Mouse (Mus musculus): ENCODE measurements around the gene Lsm7. TPM values are rescaled to one million over a fixed set of nuclear protein-coding genes. Genes with fewer than 3 reads are reported as not detected.

Lsm7 gene
- polyA plus RNA-seq (2011; ENCODE audit: insufficient read depth, insufficient read length, low replicate concordance, missing spikeins), result 114 and 136 TPM in 2 replicates

GRCm38 (mm10) chr10:80854913-80855748, at the start of gene Lsm7, which contains the start of gene Sppl2b:
Gene Lsm7 (minus strand): TSS chr10:80855209.
Gene Sppl2b (plus strand): TSS chr10:80855275.
- under 1% methylated on average over 81 of the region's 81 CpGs for WGBS
- Histone ChIP-seq H3K4me1 (ENCODE audit: control insufficient read depth, insufficient read depth, low read length) (peaks cover 6% of the 10 kb centered on the region), H3K27ac (ENCODE audit: control insufficient read depth, insufficient read depth, low read depth, low read length, poor library complexity) (peak within 1 kb of the TSS; percentile 97), H3K4me3 (replicated peaks; ENCODE audit: control insufficient read depth, low read depth, low read length) (peak within 1 kb of the TSS; percentile 98)
- TF ChIP-seq POLR2A (IDR thresholded peaks at IDR 0.05; ENCODE audit: borderline replicate concordance, control insufficient read depth, low read depth, low read length), result peak; percentile 94
- no peak for TF ChIP-seq CTCF (IDR thresholded peaks at IDR 0.05; ENCODE audit: control insufficient read depth, insufficient read depth, low read length)

GRCm38 (mm10) chr10:80904709-80905108, 49.7 kb upstream of the Lsm7 start:
- WGBS, result 92% methylated on average over 11 of the region's 11 CpGs
- TF ChIP-seq POLR2A (IDR thresholded peaks at IDR 0.05; ENCODE audit: borderline replicate concordance, control insufficient read depth, low read depth, low read length), result no peak
- no peak for TF ChIP-seq CTCF (IDR thresholded peaks at IDR 0.05; ENCODE audit: control insufficient read depth, insufficient read depth, low read length)
- Histone ChIP-seq H3K4me1 (ENCODE audit: control insufficient read depth, insufficient read depth, low read length) (no peaks in the 10 kb centered on the region; the same call in none of the 2 replicates), H3K4me3 (replicated peaks; ENCODE audit: control insufficient read depth, low read depth, low read length) (no peak overlapping the region), H3K27ac (ENCODE audit: control insufficient read depth, insufficient read depth, low read depth, low read length, poor library complexity) (no peak overlapping the region)

- Histone ChIP-seq H3K4me3 (replicated peaks; ENCODE audit: control insufficient read depth, low read depth, low read length) (no peak overlapping the region), H3K4me1 (ENCODE audit: control insufficient read depth, insufficient read depth, low read length) (no peaks in the 10 kb centered on the region; the same call in none of the 2 replicates), H3K27ac (ENCODE audit: control insufficient read depth, insufficient read depth, low read depth, low read length, poor library complexity) (no peak overlapping the region)
- 89% methylated on average over 28 of the region's 28 CpGs for WGBS
- TF ChIP-seq POLR2A (IDR thresholded peaks at IDR 0.05; ENCODE audit: borderline replicate concordance, control insufficient read depth, low read depth, low read length), result no peak
- TF ChIP-seq CTCF (IDR thresholded peaks at IDR 0.05; ENCODE audit: control insufficient read depth, insufficient read depth, low read length), result no peak
Observed at GRCm38 (mm10) chr10:80904004-80904693, 49.1 kb upstream of the Lsm7 start.

- TF ChIP-seq CTCF (IDR thresholded peaks at IDR 0.05; ENCODE audit: control insufficient read depth, insufficient read depth, low read length) (no peak), POLR2A (IDR thresholded peaks at IDR 0.05; ENCODE audit: borderline replicate concordance, control insufficient read depth, low read depth, low read length) (no peak)
- Histone ChIP-seq H3K27ac (ENCODE audit: control insufficient read depth, insufficient read depth, low read depth, low read length, poor library complexity) (no peak overlapping the region), H3K4me1 (ENCODE audit: control insufficient read depth, insufficient read depth, low read length) (no peaks in the 10 kb centered on the region; the same call in none of the 2 replicates), H3K4me3 (replicated peaks; ENCODE audit: control insufficient read depth, low read depth, low read length) (no peak overlapping the region)
- 84% methylated on average over 10 of the region's 10 CpGs for WGBS
Observed at GRCm38 (mm10) chr10:80903282-80903681, 48.3 kb upstream of the Lsm7 start.

GRCm38 (mm10) chr10:80902273-80902940, 47.4 kb upstream of the Lsm7 start:
- WGBS, result 87% methylated on average over 9 of the region's 9 CpGs
- no peaks in the 10 kb centered on the region; the same call in none of the 2 replicates for H3K4me1 ChIP-seq (ENCODE audit: control insufficient read depth, insufficient read depth, low read length)
- TF ChIP-seq POLR2A (IDR thresholded peaks at IDR 0.05; ENCODE audit: borderline replicate concordance, control insufficient read depth, low read depth, low read length), result no peak

GRCm38 (mm10) chr10:80901409-80902272, 46.6 kb upstream of the Lsm7 start:
- Histone ChIP-seq H3K4me1 (ENCODE audit: control insufficient read depth, insufficient read depth, low read length) (no peaks in the 10 kb centered on the region; the same call in none of the 2 replicates), H3K27ac (ENCODE audit: control insufficient read depth, insufficient read depth, low read depth, low read length, poor library complexity) (no peak overlapping the region; the same call in 1 of the 2 replicates), H3K4me3 (replicated peaks; ENCODE audit: control insufficient read depth, low read depth, low read length) (no peak overlapping the region)
- 90% methylated on average over 19 of the region's 19 CpGs for WGBS
- TF ChIP-seq CTCF (IDR thresholded peaks at IDR 0.05; ENCODE audit: control insufficient read depth, insufficient read depth, low read length) (no peak), POLR2A (IDR thresholded peaks at IDR 0.05; ENCODE audit: borderline replicate concordance, control insufficient read depth, low read depth, low read length) (0 out of 2 replicates have a peak, but pooled peaks have one; percentile 10)

More at GRCm38 (mm10) chr10:80902273-80902940, 47.4 kb upstream of the Lsm7 start:
- Histone ChIP-seq H3K27ac (ENCODE audit: control insufficient read depth, insufficient read depth, low read depth, low read length, poor library complexity) (no peak overlapping the region), H3K4me3 (replicated peaks; ENCODE audit: control insufficient read depth, low read depth, low read length) (no peak overlapping the region)

Data from bone marrow, adult 2 months (tissue).